Mouse (Mus musculus): ENCODE results near the gene St6galnac4. TPM values are rescaled to one million over a fixed set of nuclear protein-coding genes. Genes with fewer than 3 reads are reported as not detected.

Gene St6galnac4
- total RNA-seq, 2 experiments from 2014 or later = 6.6 to 11.4 TPM

GRCm38 (mm10) chr2:32625873-32626694 lies 39.2 kb downstream of the St6galnac4 start:
- peak in 1 of 2 experiments; percentile 50 for DNase-seq (ENCODE audit: low spot score in 2 of 2)

GRCm38 (mm10) chr2:32627266-32628043 lies 40.6 kb downstream of the St6galnac4 start:
- DNase-seq (ENCODE audit: low spot score in 2 of 2) = no peak

- DNase-seq (ENCODE audit: low spot score in 2 of 2) = no peak
Measured at GRCm38 (mm10) chr2:32628044-32628550, 41.2 kb downstream of the St6galnac4 start.

GRCm38 (mm10) chr2:32628729-32629128 lies 41.8 kb downstream of the St6galnac4 start:
- DNase-seq (ENCODE audit: low spot score in 2 of 2) = peak in 1 of 2 experiments; percentile 57

GRCm38 (mm10) chr2:32629276-32629976 lies 42.5 kb downstream of the St6galnac4 start:
- DNase-seq (ENCODE audit: low spot score in 2 of 2) = no peak

- no peak for DNase-seq (ENCODE audit: low spot score in 2 of 2)
Measured at GRCm38 (mm10) chr2:32630036-32630435, 43.1 kb downstream of the St6galnac4 start.

GRCm38 (mm10) chr2:32631046-32631445 lies 44.2 kb downstream of the St6galnac4 start:
- DNase-seq (ENCODE audit: low spot score in 2 of 2) = no peak

GRCm38 (mm10) chr2:32631737-32632394 lies 45.0 kb downstream of the St6galnac4 start:
- DNase-seq (ENCODE audit: low spot score in 2 of 2) = peak; percentile 78 to 81

- peak in 1 of 2 experiments; percentile 44 for DNase-seq (ENCODE audit: low spot score in 2 of 2)
Measured at GRCm38 (mm10) chr2:32633660-32634059, 46.8 kb downstream of the St6galnac4 start.

- no peak for DNase-seq (ENCODE audit: low spot score in 2 of 2)
Measured at GRCm38 (mm10) chr2:32634277-32635105, 47.6 kb downstream of the St6galnac4 start.

GRCm38 (mm10) chr2:32636617-32637016 lies 49.7 kb downstream of the St6galnac4 start:
- no peak for DNase-seq (ENCODE audit: low spot score in 2 of 2)

- peak in 1 of 2 experiments; percentile 55 for DNase-seq (ENCODE audit: low spot score in 2 of 2)
Measured at GRCm38 (mm10) chr2:32637778-32638281, 50.9 kb downstream of the St6galnac4 start.

- DNase-seq (ENCODE audit: low spot score in 2 of 2) = no peak
Measured at GRCm38 (mm10) chr2:32639632-32640031, 52.7 kb downstream of the St6galnac4 start.

- no peak for DNase-seq (ENCODE audit: low spot score in 2 of 2)
Measured at GRCm38 (mm10) chr2:32640550-32641051, 53.7 kb downstream of the St6galnac4 start.

- no peak for DNase-seq (ENCODE audit: low spot score in 2 of 2)
Measured at GRCm38 (mm10) chr2:32641810-32642209, 54.9 kb downstream of the St6galnac4 start.

- DNase-seq (ENCODE audit: low spot score in 2 of 2) = peak in 1 of 2 experiments; percentile 26
Measured at GRCm38 (mm10) chr2:32642813-32643212, 55.9 kb downstream of the St6galnac4 start.

- peak in 1 of 2 experiments; percentile 22 for DNase-seq (ENCODE audit: low spot score in 2 of 2)
Measured at GRCm38 (mm10) chr2:32644083-32644482, 57.2 kb downstream of the St6galnac4 start.

GRCm38 (mm10) chr2:32644799-32645475 lies 58.0 kb downstream of the St6galnac4 start:
- DNase-seq (ENCODE audit: low spot score in 2 of 2) = no peak

- DNase-seq (ENCODE audit: low spot score in 2 of 2) = no peak
Measured at GRCm38 (mm10) chr2:32645647-32646046, 58.8 kb downstream of the St6galnac4 start.

All from adrenal gland, adult 18-20 months (tissue).